Mouse (Mus musculus): ENCODE results near the gene Trim71. TPM values are rescaled to one million over a fixed set of nuclear protein-coding genes. Genes with fewer than 3 reads are reported as not detected.

Gene Trim71
- polyA plus RNA-seq, 1 experiment from 2014 or later = 0.23 TPM

DNA sequence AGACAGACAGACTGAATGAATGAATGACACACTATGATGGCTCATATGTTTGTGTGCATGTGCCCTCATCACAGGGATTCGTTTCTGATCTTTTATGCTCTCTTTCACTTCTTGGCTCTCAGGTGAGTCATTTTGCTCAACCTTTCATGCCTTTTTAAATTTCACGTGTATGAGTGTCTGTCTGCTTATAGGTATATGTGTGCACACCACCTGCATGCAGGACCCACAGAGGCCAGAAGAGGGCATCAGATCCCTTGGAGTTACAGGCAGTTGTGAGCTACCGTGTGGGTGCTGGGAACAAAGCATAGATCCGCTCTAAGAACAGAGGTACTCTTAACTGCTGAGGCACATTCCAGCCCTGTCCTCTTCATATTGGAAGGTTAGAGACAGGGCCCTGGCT, 95.5 kb downstream of the Trim71 start:
- no peak for ATAC-seq (ENCODE audit: insufficient number of reproducible peaks, low FRiP score, low TSS enrichment, low read depth)
- WGBS = 90% methylated on average over 4 of the region's 4 CpGs
- H3K9me3 ChIP-seq (replicated peaks) = no peaks in the 10 kb centered on the region
- no peaks in the 10 kb centered on the region for H3K27me3 ChIP-seq
- H3K36me3 ChIP-seq = peaks cover 20% of the 10 kb centered on the region
- H3K27ac ChIP-seq (replicated peaks) = no peak overlapping the region
- no peak overlapping the region for H3K4me3 ChIP-seq (replicated peaks)
- no peaks in the 10 kb centered on the region for H3K4me1 ChIP-seq
- no peak overlapping the region for H3K9ac ChIP-seq
- H3K4me2 ChIP-seq (replicated peaks) = no peak overlapping the region

DNA sequence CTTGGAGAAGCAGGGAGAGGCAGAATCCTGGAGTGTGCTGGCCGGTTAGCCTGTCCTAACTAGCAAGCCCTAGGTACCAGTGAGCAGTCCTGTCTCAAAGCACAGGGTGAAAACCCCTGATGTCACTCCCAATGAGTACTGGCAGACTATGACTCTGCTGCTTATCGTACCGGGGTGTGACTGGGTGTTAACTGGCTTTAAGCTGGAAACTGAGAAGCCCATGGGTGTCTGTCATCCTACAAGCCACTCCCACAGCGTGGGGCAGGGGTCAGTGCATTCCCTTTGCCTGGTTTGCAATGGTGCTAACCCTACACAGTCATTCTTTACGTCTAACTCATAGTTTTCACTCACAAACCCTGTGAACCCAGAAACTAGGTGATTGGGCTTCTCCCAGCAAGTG, 96.0 kb downstream of the Trim71 start:
- 80% methylated on average over 5 of the region's 5 CpGs for WGBS
- no peak overlapping the region for H3K4me3 ChIP-seq (replicated peaks)
- H3K27ac ChIP-seq (replicated peaks) = no peak overlapping the region
- H3K27me3 ChIP-seq = no peaks in the 10 kb centered on the region
- no peak overlapping the region for H3K4me2 ChIP-seq (replicated peaks)
- ATAC-seq (ENCODE audit: insufficient number of reproducible peaks, low FRiP score, low TSS enrichment, low read depth) = no peak
- H3K9me3 ChIP-seq (replicated peaks) = no peaks in the 10 kb centered on the region
- H3K36me3 ChIP-seq = peaks cover 22% of the 10 kb centered on the region
- H3K4me1 ChIP-seq = no peaks in the 10 kb centered on the region
- H3K9ac ChIP-seq = no peak overlapping the region

DNA sequence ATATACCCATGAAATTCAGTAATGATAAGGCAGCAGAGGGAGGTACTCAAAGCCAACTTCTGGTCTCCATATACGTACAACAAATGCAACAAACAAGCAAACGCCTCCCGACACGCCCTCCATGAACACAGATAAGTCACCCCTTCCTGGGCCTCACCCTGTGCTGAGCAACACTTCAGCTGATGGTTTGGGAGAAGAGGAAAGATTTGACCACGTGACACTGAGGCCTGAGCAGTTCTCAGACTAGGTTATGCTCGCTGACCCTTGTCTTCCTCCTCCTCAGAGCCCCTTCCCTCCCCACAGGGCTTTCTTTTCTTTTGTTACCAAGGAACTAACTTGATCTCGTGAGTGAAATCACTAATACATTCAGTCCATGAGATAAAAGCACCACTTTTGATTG, 97.3 kb downstream of the Trim71 start:
- H3K27me3 ChIP-seq = no peaks in the 10 kb centered on the region
- ATAC-seq (ENCODE audit: insufficient number of reproducible peaks, low FRiP score, low TSS enrichment, low read depth) = no peak
- H3K36me3 ChIP-seq = peaks cover 28% of the 10 kb centered on the region
- no peak overlapping the region for H3K9ac ChIP-seq
- no peaks in the 10 kb centered on the region for H3K4me1 ChIP-seq
- no peak overlapping the region for H3K4me3 ChIP-seq (replicated peaks)
- H3K27ac ChIP-seq (replicated peaks) = no peak overlapping the region
- no peak overlapping the region for H3K4me2 ChIP-seq (replicated peaks)
- 61% methylated on average over 7 of the region's 7 CpGs for WGBS
- no peaks in the 10 kb centered on the region for H3K9me3 ChIP-seq (replicated peaks)

DNA sequence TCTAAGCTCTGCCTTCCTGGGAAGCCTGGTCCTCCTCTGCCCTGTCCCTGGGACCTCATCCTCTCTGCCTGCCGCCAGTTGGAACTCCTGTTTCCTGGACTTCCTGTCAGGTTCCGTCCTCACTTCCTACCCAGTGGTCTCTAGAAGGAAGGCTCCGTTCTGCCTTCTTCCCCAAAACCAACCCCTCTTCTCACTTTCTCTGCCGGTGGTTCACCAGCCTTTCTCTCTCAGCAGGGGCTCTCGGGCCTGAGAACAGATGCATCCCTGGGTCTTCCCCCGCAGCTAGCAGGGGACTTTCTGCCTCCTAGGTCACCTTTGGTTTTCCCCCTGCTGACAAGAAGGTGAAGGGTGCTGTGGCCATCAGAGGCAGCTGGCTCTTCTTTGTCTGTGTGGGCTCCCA, 98.7 kb downstream of the Trim71 start:
- H3K27me3 ChIP-seq = no peaks in the 10 kb centered on the region
- H3K4me3 ChIP-seq (replicated peaks) = no peak overlapping the region
- H3K9ac ChIP-seq = no peak overlapping the region
- no peaks in the 10 kb centered on the region for H3K4me1 ChIP-seq
- WGBS = 80% methylated on average over 6 of the region's 6 CpGs
- no peak overlapping the region for H3K27ac ChIP-seq (replicated peaks)
- H3K9me3 ChIP-seq (replicated peaks) = no peaks in the 10 kb centered on the region
- ATAC-seq (ENCODE audit: insufficient number of reproducible peaks, low FRiP score, low TSS enrichment, low read depth) = no peak
- H3K36me3 ChIP-seq = peaks cover 38% of the 10 kb centered on the region
- no peak overlapping the region for H3K4me2 ChIP-seq (replicated peaks)

DNA sequence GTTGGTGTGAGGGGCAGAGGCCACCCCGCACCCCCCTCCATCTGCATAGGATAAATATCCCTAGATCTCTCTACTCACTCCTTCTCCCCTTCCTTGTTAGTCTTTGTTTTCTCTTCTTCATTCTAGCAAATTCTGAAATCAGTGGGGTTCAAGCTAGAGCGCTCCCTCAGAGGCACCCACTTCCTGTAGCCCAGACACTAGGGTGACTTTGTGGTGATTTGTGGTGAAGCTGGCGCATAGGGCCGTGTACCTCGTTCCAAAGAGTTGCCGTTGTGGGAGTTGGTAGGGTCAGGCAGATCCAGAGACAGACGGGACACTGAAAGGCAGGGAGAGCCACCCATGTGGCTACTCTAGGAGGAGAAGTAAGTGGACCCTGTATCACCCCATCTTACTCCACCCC, 101.6 kb downstream of the Trim71 start:
- Histone ChIP-seq H3K9me3 (replicated peaks) (no peaks in the 10 kb centered on the region), H3K27me3 (no peaks in the 10 kb centered on the region), H3K36me3 (peaks cover 47% of the 10 kb centered on the region), H3K9ac (no peak overlapping the region), H3K4me2 (replicated peaks) (no peak overlapping the region), H3K27ac (replicated peaks) (no peak overlapping the region), H3K4me3 (replicated peaks) (no peak overlapping the region), H3K4me1 (no peaks in the 10 kb centered on the region)
- no peak for ATAC-seq (ENCODE audit: insufficient number of reproducible peaks, low FRiP score, low TSS enrichment, low read depth)
- 90% methylated on average over 7 of the region's 7 CpGs for WGBS

DNA sequence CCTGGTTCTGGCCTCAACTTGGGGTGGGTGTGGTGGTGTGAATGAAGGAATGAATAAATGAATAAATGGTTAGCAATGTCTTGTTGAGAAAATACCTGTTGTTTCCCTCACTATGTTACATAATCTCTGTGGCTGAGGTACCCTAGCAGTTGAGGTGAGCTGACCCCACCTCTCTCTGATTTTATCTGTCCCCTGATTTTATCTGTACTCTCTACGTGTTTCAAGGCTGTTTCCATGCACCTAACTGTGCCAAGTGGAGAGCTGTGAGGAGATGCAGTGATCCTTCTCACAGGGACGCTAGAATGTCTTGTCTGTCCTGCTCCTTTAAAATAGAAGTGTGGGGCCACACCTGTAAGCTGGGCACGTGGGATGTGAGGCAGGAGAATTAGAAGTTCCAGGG, 105.7 kb downstream of the Trim71 start:
- no peak for ATAC-seq (ENCODE audit: insufficient number of reproducible peaks, low FRiP score, low TSS enrichment, low read depth)
- Histone ChIP-seq H3K27ac (replicated peaks) (no peak overlapping the region), H3K27me3 (no peaks in the 10 kb centered on the region), H3K36me3 (peaks cover 32% of the 10 kb centered on the region), H3K9ac (no peak overlapping the region), H3K4me1 (no peaks in the 10 kb centered on the region), H3K9me3 (replicated peaks) (no peaks in the 10 kb centered on the region), H3K4me2 (replicated peaks) (no peak overlapping the region), H3K4me3 (replicated peaks) (no peak overlapping the region)
- WGBS = 63% methylated on average over 3 of the region's 3 CpGs

Other genes with a start within 250 kb of the Trim71 start
- gene Bcl2a1c, start 234.2 kb downstream of the Trim71 start, polyA plus RNA-seq (2015; fragmentation: Nextera tagmentation; extraction: Ambion mirVana) = not detected in 2 replicates
- 198 and 204 TPM in 2 replicates for gene Crtap, start 173.7 kb downstream of the Trim71 start, polyA plus RNA-seq (2015; fragmentation: Nextera tagmentation; extraction: Ambion mirVana)
- gene Glb1, start 163.3 kb downstream of the Trim71 start, polyA plus RNA-seq (2015; fragmentation: Nextera tagmentation; extraction: Ambion mirVana) = 35.7 and 37.3 TPM in 2 replicates
- gene Tmppe, start 163.3 kb downstream of the Trim71 start, polyA plus RNA-seq (2015; fragmentation: Nextera tagmentation; extraction: Ambion mirVana) = 10.6 and 10.9 TPM in 2 replicates
- 5.3 and 7.3 TPM in 2 replicates for gene Ccr4, start 59.5 kb downstream of the Trim71 start, polyA plus RNA-seq (2015; fragmentation: Nextera tagmentation; extraction: Ambion mirVana)
- gene C130032M10Rik, start 48.7 kb downstream of the Trim71 start, polyA plus RNA-seq (2015; fragmentation: Nextera tagmentation; extraction: Ambion mirVana) = 3.0 and 3.9 TPM in 2 replicates
- gene Cnot10, start 75.8 kb upstream of the Trim71 start, polyA plus RNA-seq (2015; fragmentation: Nextera tagmentation; extraction: Ambion mirVana) = 58.1 and 65.9 TPM in 2 replicates
- gene Dync1li1, start 124.4 kb upstream of the Trim71 start, polyA plus RNA-seq (2015; fragmentation: Nextera tagmentation; extraction: Ambion mirVana) = 55.8 and 64.7 TPM in 2 replicates
- gene Cmtm6, start 166.7 kb upstream of the Trim71 start, polyA plus RNA-seq (2015; fragmentation: Nextera tagmentation; extraction: Ambion mirVana) = 46.9 and 48.1 TPM in 2 replicates
- 121 and 126 TPM in 2 replicates for gene Cmtm7, start 217.5 kb upstream of the Trim71 start, polyA plus RNA-seq (2015; fragmentation: Nextera tagmentation; extraction: Ambion mirVana)

Data from embryonic facial prominence, embryonic 15.5 days (tissue).